Mouse (Mus musculus) kidney, adult 18-20 months (tissue): ENCODE results near the gene Plcb4.

Experiments used
- DNase-seq: peaks from one replicate; pipeline ENCODE4 v3.0.0; 2021

Plcb4 gene

DNA sequence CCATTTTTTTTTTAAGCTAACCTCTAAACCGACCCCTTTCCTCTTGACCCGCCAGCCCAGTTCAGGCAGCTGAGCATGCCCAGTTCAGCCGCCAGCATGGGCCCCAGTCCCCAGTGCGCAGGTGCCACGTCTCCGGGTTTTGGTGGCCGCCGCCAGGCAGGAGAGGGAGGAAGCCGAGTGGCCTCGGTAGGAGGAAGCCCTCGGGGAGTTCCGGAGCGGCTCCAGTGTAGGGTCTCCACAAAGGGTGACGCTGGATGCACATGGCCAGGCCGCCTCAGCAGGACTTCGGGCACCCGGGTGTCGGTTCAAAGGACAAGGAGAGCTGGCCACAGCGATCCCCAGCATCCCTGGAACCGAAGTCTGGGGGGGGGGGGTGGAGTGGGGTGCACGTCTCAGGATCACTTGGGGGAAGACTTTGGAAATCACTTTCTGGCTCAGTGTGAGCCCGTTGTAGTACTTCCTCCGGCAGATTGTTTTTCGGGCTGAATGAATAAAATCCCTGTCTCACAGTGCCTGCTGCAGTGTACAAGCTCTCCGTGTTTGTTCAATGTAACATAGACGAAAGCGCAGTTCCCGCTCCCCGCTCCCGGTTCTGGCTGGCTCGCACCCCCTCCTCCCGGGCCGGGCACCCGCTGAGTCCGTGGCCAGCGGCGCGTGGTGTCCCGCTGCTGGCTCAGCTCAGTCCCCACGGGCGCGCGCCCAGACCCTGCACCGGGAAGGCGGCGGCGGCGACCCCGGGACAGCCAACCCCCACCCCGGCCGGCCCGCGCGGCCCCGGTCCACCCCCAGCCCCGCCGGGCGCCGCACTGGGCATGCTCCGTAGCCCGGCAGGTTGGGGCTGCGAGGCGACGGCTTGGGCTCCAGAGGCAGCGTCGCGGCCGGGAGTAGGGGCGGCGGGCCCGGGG lies at the start of gene Plcb4:
Gene Plcb4 (plus strand): TSS at position 526 of the 905 bp plus-strand sequence.
- peak; percentile 83 for DNase-seq

DNA sequence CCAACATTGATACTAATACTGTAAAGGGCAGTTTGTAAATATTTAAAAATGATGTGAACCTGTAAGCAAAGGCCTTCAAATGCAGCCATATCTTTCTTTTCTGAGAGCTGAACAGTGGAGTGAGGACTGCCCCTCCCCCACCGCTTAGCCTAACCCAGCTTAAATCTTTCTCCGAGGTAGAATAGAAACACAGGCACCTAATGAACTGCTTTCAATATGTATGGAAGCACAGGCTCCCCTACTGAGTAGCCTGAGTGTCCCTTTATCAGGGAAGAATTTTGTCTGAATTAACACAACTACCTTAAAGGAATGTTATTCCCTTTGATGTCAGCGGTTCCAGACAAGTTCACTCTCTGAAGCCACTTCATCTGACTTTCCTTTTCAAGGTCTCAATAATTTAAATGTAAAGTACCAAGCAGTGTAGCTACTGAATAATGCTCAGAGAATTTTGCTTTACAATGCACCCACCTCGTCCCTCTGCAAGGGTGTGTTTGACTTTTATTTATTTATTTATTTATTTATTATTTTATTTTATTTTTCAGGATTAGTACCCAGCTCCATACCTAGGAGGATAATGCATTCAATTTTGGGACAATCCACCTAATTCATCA lies 44.1 kb upstream of the Plcb4 start:
- no peak for DNase-seq

- DNase-seq = no peak
Observed at GRCm38 (mm10) chr2:135616090-135616489, 42.7 kb upstream of the Plcb4 start.

- no peak for DNase-seq
Observed at GRCm38 (mm10) chr2:135618551-135618950, 40.3 kb upstream of the Plcb4 start.

DNA sequence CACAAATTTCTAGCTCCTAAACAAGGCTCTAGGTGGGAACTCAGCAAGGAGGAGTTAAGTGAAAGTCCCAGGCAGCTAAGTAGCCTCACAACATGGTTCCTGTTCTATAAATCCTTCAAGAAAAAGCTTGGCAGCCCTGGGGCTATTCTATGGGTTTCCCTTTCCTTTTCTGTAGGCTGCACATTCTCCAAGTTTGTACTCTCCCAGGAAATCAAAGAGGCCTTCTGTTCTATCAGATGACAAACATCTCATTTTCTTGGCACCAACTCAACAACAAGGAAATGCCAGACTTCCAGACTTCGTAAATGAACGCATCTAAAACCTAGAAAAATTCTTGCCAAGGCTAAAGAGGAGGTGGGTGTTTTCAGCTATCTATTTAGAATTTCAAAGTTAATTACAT lies 38.9 kb upstream of the Plcb4 start:
- DNase-seq = no peak

DNA sequence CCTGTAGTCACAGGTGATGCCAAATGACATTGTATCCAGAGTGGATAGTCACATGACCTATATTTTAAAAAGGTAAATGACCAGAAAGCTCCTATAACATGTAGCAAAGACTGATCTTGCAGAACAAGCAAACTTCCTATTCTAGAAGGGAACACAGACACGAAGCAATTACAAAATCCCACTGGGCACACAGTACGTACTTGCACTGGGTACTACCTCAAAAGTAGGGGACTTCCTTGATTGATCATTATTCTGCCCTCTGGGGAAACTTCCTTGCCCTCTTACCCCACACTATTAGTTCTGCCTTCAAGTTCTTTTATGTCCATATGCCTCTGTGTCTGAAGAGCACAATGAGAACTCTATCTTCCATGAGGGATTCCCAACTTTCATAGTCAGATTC lies 31.0 kb upstream of the Plcb4 start:
- DNase-seq = no peak

- DNase-seq = no peak
Observed at GRCm38 (mm10) chr2:135637227-135637626, 21.6 kb upstream of the Plcb4 start.

GRCm38 (mm10) chr2:135641002-135641401 lies 17.8 kb upstream of the Plcb4 start:
- no peak for DNase-seq

DNA sequence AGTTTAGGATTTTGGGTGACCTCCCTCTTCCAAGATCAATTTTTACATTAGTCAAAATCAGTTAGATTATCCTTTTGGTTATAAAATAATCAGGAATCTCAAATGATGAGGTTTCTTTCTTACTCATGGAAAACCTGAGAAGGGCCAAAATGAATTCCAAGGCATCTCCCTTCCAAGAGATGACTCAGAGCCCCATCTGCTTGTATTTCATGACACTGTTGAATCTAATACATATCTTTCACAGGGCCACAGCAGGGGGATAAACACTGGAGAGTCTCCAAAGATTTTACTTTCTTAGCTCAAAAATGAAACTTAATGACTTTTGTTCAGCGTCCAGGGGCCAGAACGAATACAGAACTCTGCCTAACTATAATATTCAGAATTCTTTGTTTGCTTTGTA lies 17.2 kb upstream of the Plcb4 start:
- DNase-seq = no peak

DNA sequence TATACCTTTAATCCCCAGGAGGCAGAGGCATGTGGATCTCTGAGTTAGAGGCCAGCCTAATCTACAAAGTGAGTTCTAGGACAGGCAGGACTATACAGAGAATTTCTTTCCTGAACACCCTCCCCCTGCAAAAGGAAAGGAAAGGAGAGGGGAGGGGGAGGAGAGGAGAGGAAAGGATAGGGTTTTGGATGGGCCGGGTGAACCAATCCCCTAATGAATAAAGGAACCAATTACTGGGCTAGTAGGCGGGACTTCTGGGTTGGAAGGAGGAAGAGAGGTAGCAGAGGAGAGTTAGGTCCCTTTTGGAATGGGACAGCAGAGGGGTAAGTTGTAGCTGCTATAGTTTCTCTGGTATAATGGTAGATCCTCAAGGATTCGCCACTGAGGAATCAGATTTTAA lies 12.6 kb upstream of the Plcb4 start:
- no peak for DNase-seq

- no peak for DNase-seq
Observed at GRCm38 (mm10) chr2:135646654-135647053, 12.2 kb upstream of the Plcb4 start.

DNA sequence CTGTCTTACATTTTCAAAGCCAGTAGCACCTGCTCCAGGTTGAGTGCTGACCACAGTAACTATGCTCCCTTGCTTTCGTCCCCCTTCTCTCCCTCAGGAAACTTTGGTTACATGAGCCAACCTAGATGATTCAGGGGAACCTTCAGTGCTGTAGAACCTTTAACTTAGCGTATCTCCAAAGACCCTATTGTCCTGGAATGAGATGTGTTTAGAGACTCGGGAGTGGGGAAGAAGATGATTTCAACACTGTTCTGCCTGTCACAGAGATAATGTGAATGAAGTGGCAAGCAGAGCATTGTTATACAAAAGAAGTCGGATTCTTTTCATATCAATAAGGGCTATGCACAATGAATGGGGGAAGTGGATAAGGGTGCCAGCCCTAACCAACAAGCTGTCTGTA lies 10.8 kb upstream of the Plcb4 start:
- DNase-seq = no peak

DNA sequence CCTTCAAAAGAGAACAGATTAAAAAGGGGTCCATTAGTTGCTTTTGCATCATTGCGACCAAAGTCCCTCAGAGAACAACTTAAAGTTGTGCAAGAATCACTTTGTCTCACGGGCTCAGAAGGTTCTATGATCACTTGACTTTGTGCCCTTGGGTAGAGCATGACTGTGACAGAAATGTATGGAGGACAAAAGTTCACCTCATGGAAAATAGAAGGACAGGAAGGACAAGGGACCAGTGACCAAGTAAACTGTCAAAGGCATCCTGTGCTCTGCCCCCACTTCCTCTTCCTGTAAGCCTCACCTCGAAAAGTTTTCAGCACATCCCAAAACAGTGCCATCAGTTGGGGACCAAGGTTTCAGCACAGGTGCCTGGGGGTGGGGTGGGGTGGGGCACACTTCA lies 7.9 kb upstream of the Plcb4 start:
- DNase-seq = no peak

DNA sequence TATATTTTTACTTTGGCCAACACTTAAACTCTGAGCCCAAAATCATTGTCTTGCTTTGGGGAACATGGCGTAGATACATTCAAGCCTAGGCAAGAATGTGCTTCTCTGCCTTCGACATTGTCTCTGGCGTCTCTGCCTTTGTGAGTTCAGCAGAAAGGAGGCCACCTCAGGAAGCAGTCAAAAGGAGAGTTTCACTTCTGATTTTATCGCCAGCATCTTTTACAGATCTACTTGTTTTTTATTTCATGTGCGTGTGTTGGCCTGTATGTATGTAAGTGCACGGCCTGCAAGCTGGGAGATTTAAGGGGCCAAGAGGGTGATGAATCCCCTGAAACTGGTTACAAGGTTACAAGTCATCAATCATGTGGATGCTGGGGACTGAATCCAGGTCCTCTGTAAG lies 6.8 kb upstream of the Plcb4 start:
- no peak for DNase-seq

GRCm38 (mm10) chr2:135652451-135652850 lies 6.4 kb upstream of the Plcb4 start:
- DNase-seq = no peak

DNA sequence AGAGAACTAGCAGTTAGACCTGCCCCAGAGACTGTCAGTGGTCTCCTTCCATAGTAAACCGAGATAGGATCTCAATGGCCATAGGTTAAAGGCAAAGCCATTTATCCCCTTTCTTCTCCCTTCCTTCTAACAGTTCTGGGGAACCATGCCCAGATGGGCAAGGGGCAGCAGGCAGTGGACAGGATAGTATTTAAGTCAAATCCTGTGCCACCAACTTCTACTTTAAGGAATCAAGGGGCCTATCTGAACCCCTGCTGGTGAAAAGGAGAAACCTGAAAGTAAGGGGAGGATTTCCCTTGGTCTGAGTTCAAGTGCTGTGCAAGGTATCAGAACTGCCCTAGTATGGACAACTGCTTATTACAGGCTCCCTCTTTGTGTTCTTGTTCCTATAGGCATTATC lies 2.9 kb upstream of the Plcb4 start:
- DNase-seq = no peak

DNA sequence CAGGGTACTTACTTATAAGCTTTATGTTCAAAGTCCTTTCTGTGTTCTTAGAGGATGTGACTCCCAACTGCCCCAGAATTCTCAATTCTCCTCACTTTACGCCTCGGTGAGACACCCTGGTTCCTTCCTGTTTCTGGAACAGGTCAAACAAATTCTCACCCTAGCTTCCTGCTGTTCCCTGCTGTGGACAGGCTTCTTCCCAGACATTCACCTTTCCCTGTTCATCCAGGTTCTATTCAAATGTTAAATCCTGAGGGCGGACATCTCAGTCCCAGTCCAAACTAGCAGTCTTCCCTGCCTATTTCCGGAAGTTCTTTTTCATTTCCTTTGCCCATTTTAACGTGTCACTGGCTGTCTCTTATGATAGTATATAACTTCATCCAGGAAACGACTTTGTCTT lies 2.2 kb upstream of the Plcb4 start:
- no peak for DNase-seq

- DNase-seq = peak; percentile 59
Observed at GRCm38 (mm10) chr2:135659391-135660180, 775 bp downstream of the Plcb4 start.

GRCm38 (mm10) chr2:135660816-135661215 lies 2.0 kb downstream of the Plcb4 start:
- no peak for DNase-seq

DNA sequence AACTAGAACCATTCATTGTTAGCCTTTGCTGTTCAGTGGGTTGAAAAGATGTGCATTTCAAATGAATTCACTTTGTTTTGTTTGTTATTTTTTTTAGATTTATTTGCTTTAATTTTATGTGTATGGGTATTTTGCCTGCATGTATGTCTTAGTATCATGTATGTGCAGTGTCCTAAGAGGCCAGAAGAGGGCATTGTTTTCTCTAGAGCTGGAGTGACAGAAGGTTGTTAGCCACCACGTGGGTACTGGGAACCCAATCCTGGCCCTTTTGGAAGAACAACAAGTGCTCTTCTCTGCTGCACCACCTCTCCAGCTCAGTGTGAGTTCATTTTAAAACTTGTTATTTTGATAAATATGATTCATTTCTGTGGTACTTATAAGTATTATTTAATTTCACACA lies 5.0 kb downstream of the Plcb4 start:
- DNase-seq = no peak

GRCm38 (mm10) chr2:135667496-135667895 lies 8.7 kb downstream of the Plcb4 start:
- DNase-seq = no peak

GRCm38 (mm10) chr2:135672459-135673104 lies 13.8 kb downstream of the Plcb4 start:
- DNase-seq = no peak

DNA sequence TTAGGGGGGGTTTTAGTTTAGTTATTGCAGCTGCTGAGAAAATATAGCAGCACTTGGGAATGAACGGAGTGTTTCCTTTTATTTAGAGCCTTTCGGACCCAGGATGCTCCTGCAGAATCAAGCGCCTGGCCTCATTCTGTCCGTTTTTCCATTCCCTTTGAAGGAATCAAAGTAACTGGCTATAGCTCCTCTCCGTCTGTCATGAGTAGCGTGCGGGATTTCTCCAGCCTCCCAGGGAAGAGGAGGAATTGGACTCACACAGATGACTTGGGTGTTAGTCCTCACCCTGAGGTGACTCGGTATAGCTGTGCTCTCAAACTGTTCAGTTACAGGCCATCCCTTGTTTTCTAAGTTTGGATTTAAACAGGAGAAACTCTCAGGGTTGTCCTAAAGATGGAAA lies 14.8 kb downstream of the Plcb4 start:
- DNase-seq = no peak
